Mouse (Mus musculus) kidney, postnatal 0 days (tissue): ENCODE measurements around the gene Nup35. TPM values are rescaled to one million over a fixed set of nuclear protein-coding genes. Genes with fewer than 3 reads are reported as not detected.
A peak's percentile ranks its signal among the peaks of the same experiment; 100 is the strongest.

Experiments
- ATAC-seq: fragments of 200-750 bp; cut with Nextera tagmentation; replicated peaks from 2 replicates; pipeline ENCODE4 v1.8.0; 2017; ENCODE audit warnings: low read depth, moderate number of reproducible peaks, moderate TSS enrichment, moderate library complexity; ENCODE audit not compliant: low FRiP score
- DNase-seq: peaks from one replicate; pipeline ENCODE4 v3.0.0-alpha.2; 2016; ENCODE audit warnings: low spot score
- H3K27ac ChIP-seq: fragments of 300-500 bp; sonication (generic); 2 replicates; pipeline ENCODE4 v1.5.1; 2014; ENCODE audit warnings: mild to moderate bottlenecking
- H3K27me3 ChIP-seq: fragments of 300-500 bp; sonication (generic); 2 replicates; pipeline ENCODE4 v1.6.1; 2014; ENCODE audit warnings: low read length, mixed read lengths; ENCODE audit not compliant: insufficient read depth
- H3K36me3 ChIP-seq: fragments of 300-500 bp; sonication (generic); 2 replicates; pipeline ENCODE4 v1.6.1; 2014; ENCODE audit warnings: low read length, mixed read lengths; ENCODE audit not compliant: insufficient read depth
- H3K4me1 ChIP-seq: fragments of 300-500 bp; sonication (generic); replicated peaks from 2 replicates; pipeline ENCODE4 v1.6.1; 2014; ENCODE audit warnings: antibody characterized with exemption, low read length, mixed read lengths; ENCODE audit not compliant: insufficient read depth
- H3K4me2 ChIP-seq: fragments of 300-500 bp; sonication (generic); 2 replicates; pipeline ENCODE4 v1.6.1; 2014; ENCODE audit warnings: mild to moderate bottlenecking, low read length, moderate library complexity, mixed read lengths
- H3K4me3 ChIP-seq: fragments of 300-500 bp; sonication (generic); replicated peaks from 2 replicates; pipeline ENCODE4 v1.5.1; 2014; ENCODE audit warnings: low read depth, low read length
- H3K9ac ChIP-seq: fragments of 300-500 bp; sonication (generic); 2 replicates; pipeline ENCODE4 v1.6.1; 2014; ENCODE audit warnings: low read depth, low read length
- H3K9me3 ChIP-seq: fragments of 300-500 bp; sonication (generic); replicated peaks from 2 replicates; pipeline ENCODE4 v1.6.1; 2016; ENCODE audit warnings: low read length, inconsistent platforms, mixed read lengths
- CTCF ChIP-seq: IDR thresholded peaks from 2 replicates; pipeline ENCODE4 v1.5.1; 2016; ENCODE audit warnings: antibody characterized with exemption, low read depth, mild to moderate bottlenecking, moderate library complexity
- WGBS: fragments of 180-500 bp; shearing (Covaris S2); extraction: QIAGEN DNeasy Blood & Tissue Kit; methylation state at CpG from one replicate; pipeline ENCODE4 v1.1.7; 2014; 5-methylcytosine and 5-hydroxymethylcytosine counted together
- polyA plus RNA-seq: library from polyadenylated mRNA; unstranded; fragments of >200 nt; fragmentation: Nextera tagmentation; extraction: Ambion mirVana; gene quantifications from 2 replicates; pipeline ENCODE4 v1.2.1, GENCODE M21; 2015

Gene Nup35
- polyA plus RNA-seq, result 29.0 and 30.7 TPM in 2 replicates

- ATAC-seq (peak; percentile 100), DNase-seq (peak; percentile 96)
- 2% methylated on average over 21 of the region's 21 CpGs for WGBS
- no peak for TF ChIP-seq CTCF
- Histone ChIP-seq H3K9me3 (no peaks in the 10 kb centered on the region), H3K4me3 (peak within 1 kb of the TSS; percentile 56), H3K4me1 (no peaks in the 10 kb centered on the region), H3K27ac (peak within 1 kb of the TSS; percentile 70; the same call in 1 of the 2 replicates), H3K9ac (peak within 1 kb of the TSS; percentile 71), H3K4me2 (peak within 1 kb of the TSS; percentile 70), H3K36me3 (no peaks in the 10 kb centered on the region), H3K27me3 (no peaks in the 10 kb centered on the region)
Measured at GRCm38 (mm10) chr2:80616854-80617737, at the start of gene Nup35, which contains the start of gene Dusp19. Gene Nup35 (plus strand): TSS chr2:80617236. Gene Dusp19 (plus strand): TSS chr2:80617045.

DNA sequence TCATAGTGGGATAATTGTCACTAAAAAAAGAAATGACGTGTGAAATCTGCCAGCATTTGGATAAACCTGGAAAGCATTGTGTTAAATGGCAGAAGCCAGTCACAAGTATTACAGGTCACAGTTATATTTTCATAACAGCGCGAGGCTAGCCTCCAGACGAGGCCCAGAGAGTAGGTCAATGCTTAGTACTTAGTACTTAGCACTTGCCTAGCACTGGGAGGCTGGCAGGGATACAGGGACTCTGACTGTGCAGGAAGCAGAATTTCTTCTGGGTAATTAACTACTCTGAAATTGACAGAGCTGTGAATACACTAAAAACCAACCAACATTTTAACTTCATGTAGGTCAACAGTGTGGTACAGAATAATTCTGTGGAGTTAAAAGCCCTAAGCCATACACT, 49.6 kb upstream of the Nup35 start:
- ATAC-seq, result no peak

DNA sequence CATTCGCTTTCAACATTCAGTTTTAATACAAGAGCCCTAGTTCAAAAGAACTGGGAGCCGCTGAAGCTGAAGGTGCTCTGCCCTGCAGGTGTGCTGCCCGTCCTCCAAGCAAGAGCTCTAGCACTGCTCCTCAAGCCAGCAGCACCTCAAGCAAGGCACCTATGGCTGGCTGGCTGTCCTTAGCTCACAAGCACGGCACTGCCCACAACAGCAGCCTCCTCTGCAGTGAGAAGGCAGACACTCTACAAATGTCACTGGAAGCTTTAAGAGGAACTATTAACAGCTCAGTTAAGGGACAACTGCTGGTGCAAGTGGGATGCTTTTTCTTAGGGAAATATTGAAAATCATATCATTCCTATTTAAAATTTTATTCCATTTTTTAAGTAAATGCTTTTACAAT, 46.4 kb upstream of the Nup35 start:
- ATAC-seq, result no peak
- no peak overlapping the region for H3K27ac ChIP-seq
- no peaks in the 10 kb centered on the region for H3K27me3 ChIP-seq
- H3K9me3 ChIP-seq, result no peaks in the 10 kb centered on the region
- H3K9ac ChIP-seq, result no peak overlapping the region
- DNase-seq, result no peak
- no peak for TF ChIP-seq CTCF
- no peak overlapping the region for H3K4me2 ChIP-seq
- 65% methylated on average over 4 of the region's 4 CpGs for WGBS
- no peaks in the 10 kb centered on the region for H3K36me3 ChIP-seq
- no peak overlapping the region for H3K4me3 ChIP-seq
- no peaks in the 10 kb centered on the region for H3K4me1 ChIP-seq

More for the DNA sequence above, 49.6 kb upstream of the Nup35 start:
- WGBS, result 84% methylated on average over 4 of the region's 4 CpGs
- H3K4me1 ChIP-seq, result no peaks in the 10 kb centered on the region
- H3K4me2 ChIP-seq, result no peak overlapping the region
- H3K9me3 ChIP-seq, result no peaks in the 10 kb centered on the region
- H3K27ac ChIP-seq, result no peak overlapping the region
- H3K27me3 ChIP-seq, result no peaks in the 10 kb centered on the region
- H3K9ac ChIP-seq, result no peak overlapping the region
- no peak for DNase-seq
- TF ChIP-seq CTCF, result no peak
- no peak overlapping the region for H3K4me3 ChIP-seq
- H3K36me3 ChIP-seq, result no peaks in the 10 kb centered on the region

GRCm38 (mm10) chr2:80577286-80577685, 39.8 kb upstream of the Nup35 start:
- TF ChIP-seq CTCF, result no peak
- Histone ChIP-seq H3K9me3 (no peaks in the 10 kb centered on the region), H3K27ac (no peak overlapping the region), H3K27me3 (no peaks in the 10 kb centered on the region), H3K4me2 (no peak overlapping the region), H3K4me3 (no peak overlapping the region), H3K36me3 (no peaks in the 10 kb centered on the region), H3K9ac (no peak overlapping the region), H3K4me1 (peaks cover 11% of the 10 kb centered on the region)
- WGBS, result 95% methylated on average over 1 of the region's 1 CpGs
- ATAC-seq (no peak), DNase-seq (no peak)

DNA sequence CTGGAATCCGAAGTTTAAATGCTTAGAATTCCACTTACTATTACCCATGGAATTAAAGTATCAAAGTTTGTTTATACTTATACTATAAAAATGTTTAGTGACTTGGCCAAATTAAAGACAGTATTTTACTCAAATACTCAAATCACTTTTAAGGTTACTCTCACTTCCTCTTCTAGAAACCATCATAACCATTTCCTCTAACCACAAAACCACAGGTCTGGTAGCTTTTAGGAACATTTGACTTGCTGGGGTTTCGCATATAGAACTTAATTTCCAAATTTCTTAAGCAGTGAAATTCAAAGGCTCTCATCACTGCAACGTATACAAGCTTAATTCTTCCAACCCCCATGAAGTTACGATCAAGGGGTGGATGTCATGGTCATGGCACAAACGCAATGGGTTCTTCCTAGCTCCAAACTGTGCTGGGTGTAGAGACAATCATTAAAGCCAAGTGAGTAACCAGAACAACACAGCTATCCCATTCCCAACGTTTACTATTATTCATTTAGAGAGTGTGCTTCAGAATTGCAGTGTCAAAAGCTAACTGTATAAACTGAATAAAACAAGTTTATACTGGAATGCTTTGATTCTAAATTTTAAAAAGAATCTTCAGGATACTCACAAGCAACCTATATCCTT, 37.7 kb upstream of the Nup35 start:
- Histone ChIP-seq H3K4me2 (peak overlapping the region; percentile 62), H3K4me3 (peak overlapping the region; percentile 22), H3K36me3 (no peaks in the 10 kb centered on the region), H3K27ac (no peak overlapping the region), H3K9me3 (no peaks in the 10 kb centered on the region), H3K27me3 (no peaks in the 10 kb centered on the region), H3K4me1 (peaks cover 11% of the 10 kb centered on the region), H3K9ac (no peak overlapping the region)
- TF ChIP-seq CTCF, result no peak
- WGBS, result 26% methylated on average over 6 of the region's 6 CpGs
- ATAC-seq (no peak), DNase-seq (peak; percentile 39)

- Histone ChIP-seq H3K4me1 (peaks cover 11% of the 10 kb centered on the region), H3K4me2 (peak overlapping the region; percentile 62), H3K4me3 (peak overlapping the region; percentile 97), H3K27ac (peak overlapping the region; percentile 99), H3K27me3 (no peaks in the 10 kb centered on the region), H3K9ac (peak overlapping the region; percentile 99), H3K36me3 (no peaks in the 10 kb centered on the region), H3K9me3 (no peaks in the 10 kb centered on the region)
- TF ChIP-seq CTCF, result no peak
- DNase-seq (peak; percentile 62), ATAC-seq (peak; percentile 71)
- under 1% methylated on average over 58 of the region's 65 CpGs for WGBS
Measured at GRCm38 (mm10) chr2:80580311-80580961, 36.6 kb upstream of the Nup35 start.
